Mouse (Mus musculus): ENCODE data around the gene Cd28. TPM values are rescaled to one million over a fixed set of nuclear protein-coding genes. Genes with fewer than 3 reads are reported as not detected.
A peak's percentile ranks its signal among the peaks of the same experiment; 100 is the strongest.

The Cd28 gene
- polyA plus RNA-seq (2017; shearing (Covaris generic)), result 100 to 1,000 TPM; 276 to 286 TPM

DNA sequence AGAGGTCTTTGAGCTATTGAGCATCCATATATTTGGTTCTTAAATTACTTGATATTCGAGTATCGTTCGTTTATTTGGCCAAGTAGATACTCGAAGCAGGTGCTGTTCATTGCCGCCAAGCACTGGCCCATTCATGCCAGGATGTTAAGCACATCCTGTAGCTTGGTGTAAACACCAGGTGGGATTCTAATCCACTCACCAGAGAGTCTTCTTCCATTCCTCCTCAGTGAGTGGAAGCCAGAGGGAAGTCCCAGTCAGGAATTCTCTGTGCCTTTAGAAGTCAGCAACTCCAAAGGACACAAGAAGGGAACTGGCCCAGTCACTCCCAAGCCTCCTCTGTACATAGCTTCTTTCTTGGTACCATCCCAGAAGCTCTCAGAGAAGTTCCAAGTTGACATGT is at the start of gene Cd28:
Gene Cd28, plus strand, starts transcription at position 234 of the 400 bp plus-strand sequence.
- no peak for ATAC-seq

DNA sequence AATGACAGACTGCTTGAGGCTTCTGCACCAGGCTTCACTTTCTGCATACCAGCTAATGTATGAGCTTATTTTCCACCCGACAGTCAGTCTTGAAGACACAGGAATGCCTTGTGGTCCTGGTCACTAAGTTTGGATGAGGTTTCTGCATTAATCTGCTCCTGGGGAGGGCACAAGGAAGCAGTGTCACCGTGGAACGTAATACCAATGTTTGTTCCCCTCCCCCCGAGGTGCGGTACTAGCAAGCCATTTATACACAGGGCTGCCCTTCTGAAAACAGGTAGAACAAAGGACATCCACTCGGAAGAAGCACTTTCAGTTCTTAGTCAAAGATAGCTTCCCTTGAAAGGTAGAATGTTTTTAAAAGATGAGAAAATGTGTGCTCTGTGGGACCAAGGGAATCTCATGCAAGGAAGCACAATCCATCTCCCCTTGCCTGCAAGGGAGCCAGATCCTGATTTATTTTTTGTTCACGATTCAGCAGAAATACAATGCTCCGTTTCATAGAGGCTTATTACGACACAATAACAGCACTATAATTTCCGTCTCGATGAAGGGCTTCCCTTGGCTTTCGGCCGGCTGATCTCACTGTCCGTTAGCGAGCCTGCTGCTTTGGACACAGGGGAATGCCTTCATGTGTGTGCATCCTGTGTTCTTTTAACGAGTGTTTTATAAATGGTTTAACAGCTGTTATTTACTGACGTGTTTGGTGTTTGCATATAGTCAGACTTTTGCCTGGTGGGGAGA is 48.6 kb upstream of the Cd28 start:
- ATAC-seq, result no peak

DNA sequence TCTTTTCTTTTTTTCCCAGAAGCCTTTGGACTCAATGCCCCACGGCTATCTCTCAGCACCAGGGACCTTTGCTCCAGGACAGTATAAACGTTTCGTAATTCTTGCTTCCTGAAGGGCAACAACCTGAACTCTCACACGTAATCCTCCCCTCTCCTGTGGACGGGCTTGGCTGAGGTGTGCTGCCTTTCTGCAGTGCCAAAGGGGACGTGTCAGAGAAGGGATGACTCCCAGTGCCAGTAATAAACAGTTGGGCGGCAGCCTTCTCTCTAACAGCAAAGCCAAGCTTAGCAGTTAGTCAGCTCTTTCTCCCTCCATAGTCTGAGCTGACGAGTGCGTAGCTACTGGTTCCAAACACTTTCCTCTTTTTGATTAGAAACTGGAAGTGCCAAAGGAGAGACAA is 47.6 kb upstream of the Cd28 start:
- ATAC-seq, result no peak

DNA sequence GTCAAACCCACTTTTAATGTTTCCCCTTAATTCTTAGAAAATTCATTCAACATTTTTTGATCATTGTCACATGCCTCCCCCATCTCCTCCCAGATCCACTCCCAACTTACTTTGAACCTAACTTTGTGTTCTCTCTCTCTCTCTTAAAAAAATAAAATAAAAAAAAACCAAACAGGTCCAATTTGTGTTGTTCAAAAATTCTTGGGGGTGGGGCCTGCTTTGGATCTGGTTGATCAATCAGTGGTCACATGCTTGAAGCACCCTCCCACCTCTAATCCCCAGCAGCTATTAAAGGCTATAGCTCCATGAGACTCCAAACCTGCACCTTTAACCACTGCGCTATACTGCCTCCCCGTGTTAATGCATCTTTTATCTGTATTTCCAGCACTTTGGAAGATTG is 46.9 kb upstream of the Cd28 start:
- no peak for ATAC-seq

DNA sequence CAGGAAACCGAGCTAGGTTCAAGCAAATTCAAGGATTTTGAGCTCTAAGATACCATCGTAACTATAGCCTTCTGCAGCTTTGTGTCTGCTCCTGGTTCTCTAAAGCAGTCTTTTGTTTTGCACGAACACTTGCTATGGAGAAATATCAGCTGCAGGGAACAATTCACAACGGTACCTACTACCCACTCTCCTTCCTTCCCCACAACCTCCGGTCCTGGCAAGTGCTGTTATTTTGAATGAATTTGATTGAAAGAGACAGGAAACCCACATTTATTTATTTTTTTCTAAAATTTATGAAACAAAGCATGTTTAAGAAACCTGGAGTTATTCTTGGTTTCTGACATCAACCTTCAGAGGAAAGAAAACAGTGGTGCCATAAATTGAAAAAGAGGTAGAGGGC is 46.4 kb upstream of the Cd28 start:
- no peak for ATAC-seq

DNA sequence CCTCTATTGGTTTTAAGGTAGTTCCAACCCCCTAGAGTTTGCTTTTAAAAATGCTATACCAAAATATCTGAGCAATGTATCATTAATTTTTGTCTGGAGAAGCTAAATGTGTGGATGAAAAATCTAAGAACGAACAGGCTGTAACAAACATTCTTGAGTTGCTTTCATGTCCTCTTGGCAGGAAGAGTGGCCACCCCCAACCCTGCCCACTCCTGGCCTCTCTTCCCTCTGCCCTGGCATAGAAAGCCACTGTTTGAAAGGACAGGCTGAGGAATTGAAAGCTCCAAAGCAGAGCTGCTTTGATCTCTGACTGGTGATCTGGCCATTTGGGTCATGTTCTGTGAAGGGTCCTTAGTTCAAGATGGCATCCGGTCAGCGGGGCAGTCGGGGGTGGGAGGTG is 32.8 kb upstream of the Cd28 start:
- no peak for ATAC-seq

DNA sequence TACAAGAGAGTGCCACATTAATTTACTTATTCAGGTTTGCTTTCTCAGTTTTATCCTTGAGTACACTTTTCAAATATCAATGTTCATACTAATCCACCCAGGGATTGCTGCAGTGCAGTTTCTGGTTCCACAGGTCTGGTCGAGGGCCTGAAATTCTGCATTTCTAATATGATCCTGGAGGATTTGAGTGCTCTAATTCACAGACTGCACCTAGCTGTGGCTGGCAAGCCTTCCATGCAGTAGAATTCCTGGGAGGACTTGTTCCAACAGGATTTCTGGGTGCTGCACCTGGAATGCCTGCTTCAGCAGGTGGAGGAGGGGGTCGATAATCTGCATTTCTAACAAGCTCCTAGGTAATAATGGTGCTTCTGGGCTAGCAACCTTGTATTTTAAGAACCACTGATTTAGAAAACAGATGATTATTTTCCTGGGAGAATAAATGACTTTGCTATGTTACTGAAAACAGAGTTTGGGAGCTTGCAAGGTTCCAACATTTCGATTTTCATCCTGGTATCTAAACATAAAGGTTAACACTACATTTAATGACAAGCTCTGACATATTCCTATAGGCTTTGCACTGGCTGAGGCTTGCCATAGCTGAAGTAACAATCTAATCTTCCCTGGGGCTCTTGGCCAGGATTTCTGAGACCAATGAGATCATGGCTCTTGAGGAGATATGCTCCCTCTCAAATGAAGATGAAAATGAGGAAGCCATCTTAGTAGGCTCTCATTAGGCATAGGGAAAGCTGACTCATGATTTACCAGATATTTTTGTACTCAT is 20.3 kb upstream of the Cd28 start:
- no peak for ATAC-seq

DNA sequence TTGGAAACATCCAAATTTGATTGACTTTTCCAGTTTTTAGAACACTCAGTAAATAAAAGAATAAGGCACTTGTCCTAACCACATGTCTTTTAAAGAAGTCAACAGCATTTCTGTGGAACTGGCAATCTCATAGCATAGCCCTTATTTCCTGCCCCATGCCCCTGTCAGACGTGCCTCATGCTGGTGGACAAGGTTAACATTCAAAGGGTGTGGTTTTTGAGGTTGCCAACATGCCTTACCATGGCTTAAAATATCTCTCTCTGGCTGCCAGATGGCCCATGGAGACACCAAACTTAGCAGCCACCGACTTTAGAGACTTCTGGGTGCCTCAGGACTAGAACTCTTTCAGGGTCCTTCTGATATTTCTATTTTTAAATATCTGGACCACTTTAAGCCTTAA is 14.0 kb upstream of the Cd28 start:
- ATAC-seq, result peak; percentile 37

DNA sequence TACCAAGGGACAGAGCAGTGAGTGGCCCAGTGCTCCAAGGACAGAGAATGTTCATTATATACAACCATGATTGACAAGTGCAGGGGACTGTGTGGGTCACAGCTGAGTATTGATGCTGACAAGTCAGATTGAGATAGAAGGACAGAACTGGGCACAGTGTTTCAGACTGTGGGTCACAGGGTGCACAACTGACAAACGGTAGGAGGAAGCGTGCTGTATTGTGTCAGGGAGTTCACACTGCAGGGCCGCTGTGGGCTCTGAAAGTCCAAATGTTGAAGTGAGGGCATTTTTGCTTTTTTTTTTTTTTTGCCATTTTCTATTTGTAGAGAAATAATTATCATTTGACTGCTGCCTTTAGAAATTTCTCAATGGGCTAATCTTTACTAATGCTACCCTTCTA is 3.4 kb upstream of the Cd28 start:
- ATAC-seq, result no peak

DNA sequence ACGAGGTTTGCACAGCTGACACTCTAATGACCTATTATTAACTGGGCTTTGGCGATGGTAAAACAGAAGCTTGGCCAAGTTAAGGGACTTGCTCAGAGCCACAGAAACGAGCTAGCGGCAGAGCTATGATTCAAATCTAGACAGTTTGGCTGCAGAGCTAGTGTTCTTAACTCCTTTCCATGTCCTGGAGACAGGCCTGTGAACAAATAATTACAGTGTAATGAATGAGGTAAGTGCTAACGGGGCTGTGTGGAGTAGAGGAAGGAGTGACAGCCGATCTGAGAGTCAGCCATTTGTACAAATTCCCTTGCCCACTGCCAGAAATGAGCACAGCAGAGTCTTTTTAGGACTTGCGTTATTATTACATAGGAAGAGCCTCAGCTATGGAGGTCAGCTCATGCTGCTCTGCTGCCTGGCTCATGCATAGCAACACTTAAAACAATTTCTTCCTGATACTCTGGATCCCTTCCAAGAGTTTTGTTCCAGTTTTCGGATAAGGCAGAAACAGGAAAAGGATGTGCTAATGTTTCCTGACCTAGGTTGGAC is 876 bp upstream of the Cd28 start:
- ATAC-seq, result no peak

DNA sequence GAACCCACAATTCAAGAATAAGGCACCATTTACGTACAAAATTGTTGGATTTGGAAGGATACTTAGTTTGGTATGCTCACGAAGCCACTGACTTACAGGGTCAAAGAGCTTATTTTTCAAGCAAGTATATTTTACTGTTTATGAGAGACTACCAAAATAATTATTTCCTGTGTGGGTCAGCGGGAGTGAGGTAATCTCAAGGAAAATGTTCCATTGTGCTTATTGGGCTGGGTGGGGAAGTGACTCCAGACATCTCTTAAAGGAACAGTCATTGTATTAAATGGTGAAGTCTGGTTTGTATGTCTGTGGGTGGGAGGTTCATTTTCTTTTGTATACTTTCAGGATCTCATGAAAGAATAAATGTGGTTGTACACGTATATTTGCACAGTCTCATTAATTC is 2.0 kb downstream of the Cd28 start:
- no peak for ATAC-seq

DNA sequence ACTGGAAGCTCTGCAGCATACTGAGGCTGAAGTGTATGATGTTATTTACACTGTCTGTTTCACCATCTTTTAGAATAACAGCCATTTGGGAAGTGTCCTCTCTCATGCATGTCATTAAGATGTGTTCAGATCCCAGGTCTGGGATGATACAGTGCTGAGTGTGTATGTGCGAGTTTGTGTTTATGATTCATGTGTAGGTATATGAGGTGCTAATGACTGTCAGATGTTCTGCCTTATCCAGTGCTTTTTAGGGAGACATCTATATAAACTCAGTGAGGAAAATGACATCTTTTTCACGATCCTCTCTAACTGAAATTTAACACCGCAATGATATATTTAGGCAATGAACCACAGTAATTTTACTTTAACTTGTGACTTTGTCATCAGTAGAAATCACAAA is 7.0 kb downstream of the Cd28 start:
- ATAC-seq, result no peak

DNA sequence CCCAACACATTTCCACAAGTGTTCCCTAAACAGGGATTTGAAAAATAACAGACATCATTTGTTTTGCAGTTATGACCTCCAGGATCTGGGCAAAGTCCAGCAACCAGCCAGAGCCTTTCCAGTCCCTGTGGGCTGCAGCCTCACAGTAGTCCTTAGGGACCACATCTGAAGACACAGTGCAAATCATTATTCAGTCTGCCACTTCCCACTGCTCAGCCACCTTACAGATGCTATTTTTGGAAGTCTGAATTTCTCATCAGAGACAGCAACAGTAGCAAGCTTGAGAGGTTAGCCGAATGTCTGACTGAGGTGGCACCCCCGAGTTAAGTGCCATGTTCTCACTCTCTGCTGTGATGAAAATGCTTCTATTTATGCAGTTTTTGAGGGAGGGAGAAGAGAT is 15.3 kb downstream of the Cd28 start:
- no peak for ATAC-seq

DNA sequence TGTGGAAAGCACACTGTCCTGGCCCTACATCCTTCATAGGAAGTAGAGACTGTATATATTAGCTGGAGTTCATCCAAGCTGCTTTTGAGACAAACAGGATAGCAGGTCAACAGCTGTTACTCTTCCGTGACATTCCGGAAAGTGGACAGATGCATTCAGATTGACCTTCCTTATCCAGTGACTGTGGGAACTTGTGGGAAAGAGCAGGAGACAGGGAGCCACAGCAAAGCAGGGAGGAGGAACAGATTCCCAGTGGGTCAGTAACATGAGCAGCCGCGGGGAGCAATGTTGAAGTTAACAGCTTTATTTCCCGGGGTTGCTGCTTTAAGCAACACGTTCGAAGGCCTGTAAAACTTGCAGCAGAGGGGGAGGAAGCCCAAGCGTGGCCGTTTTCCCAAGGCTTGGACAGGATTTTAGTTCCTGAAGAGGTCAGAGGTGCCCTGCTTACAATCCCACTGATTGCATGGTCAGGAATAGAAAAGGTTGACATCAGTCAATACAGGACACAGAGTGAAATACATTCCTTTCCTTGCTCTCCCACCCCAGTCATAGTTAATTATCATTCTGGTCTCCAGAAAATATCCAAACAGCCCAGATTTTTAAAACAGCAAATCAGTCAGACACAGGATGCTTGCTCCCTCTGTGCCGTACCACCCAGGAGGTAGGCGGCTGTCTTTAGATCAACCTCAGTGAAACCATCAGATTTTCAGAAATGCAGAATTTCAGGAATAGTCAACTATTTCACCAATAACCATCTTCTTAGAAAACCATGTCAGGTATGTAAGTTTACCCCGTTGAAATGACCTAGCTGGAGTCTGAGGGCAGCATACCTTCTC is 18.7 kb downstream of the Cd28 start:
- ATAC-seq, result no peak

DNA sequence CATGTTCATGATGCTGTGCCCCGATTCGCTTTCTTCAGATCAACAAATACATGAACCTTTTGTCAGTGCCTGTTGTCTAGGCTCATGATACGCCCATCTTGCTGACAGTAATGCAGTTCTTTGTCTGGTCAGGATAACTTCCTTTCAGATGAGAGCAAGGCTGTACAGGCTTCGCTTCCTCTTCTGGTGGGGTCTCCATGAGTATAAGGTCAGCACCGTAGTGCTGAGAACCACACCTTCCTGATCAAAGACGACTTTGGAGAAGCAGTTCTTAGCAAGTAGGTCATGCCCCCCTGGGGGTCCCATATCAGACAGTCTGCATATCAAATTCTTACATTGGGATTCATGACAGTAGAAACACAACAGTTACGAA is 19.3 kb downstream of the Cd28 start:
- ATAC-seq, result no peak

DNA sequence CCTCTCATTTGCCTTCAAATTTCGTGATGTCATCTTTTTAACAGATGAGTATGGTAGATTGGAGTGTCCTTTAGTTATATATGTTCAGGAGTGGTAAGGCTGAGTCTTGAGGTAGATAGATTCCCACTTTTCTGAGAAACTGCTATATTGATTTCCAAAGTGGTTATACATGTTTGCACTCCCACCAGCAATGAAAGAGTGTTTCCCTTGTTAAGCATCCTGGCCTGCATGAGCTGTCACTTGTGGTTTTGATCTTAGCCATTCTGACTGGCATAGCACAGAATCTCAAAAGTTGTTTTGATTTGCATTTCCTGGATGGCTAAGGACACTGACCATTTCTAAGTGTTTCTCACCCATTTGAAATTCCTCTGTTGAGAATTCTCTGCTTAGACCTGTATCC is 27.7 kb downstream of the Cd28 start:
- no peak for ATAC-seq

DNA sequence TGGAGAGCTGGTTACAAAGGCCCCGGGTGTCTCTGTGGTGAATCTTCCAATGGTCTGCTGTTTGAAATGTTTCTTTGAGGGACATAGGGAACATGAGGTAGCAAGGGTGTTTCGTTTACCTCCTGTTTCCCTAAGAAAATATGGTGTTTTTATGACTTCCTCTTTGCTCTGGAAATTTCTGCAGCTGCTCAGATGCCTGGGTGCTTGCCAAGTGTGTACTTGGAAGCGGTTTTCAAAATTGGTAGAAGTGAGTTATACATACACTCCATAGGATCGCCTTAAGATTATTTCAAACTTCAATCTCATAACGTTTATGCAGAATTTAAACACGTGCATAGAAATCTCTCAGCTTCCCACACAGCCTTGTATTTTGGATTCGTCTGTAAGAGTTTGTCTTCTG is 29.1 kb downstream of the Cd28 start:
- ATAC-seq, result no peak

DNA sequence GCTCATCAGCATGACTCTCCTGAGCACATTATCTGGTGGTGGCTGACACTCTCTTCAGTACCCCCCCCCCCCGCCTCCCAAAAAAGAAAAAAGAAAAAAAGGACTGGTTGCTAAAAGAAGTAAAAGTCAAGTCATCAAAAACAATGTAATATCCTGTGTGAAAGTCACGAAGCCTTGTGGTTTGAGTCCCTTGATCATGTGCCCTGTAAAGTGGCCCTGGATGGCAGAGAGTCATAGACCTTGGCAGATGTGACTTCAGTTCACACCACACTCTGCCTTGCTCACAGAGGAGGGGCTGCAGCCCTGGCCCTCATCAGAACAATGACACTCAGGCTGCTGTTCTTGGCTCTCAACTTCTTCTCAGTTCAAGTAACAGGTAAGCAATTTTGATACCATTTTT is 29.6 kb downstream of the Cd28 start:
- peak; percentile 87 for ATAC-seq

DNA sequence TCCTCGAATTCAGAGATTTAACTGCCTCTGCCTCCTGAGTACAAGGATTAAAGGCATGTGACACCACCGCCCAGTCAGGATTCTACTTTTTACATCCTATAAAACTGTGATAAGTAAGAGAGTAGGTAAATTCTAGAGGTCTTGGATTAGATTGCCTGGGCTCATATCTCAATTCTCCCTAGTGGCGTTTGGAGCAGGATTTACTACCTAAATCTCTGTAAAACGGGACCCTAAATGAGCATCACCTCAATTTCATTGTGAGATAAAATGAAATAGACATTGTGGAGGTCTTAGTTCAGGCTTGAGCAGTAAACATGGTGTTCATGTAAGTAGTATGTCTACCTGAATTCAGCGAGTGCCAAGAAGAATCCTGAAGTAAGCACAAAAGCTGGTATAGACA is 30.3 kb downstream of the Cd28 start:
- no peak for ATAC-seq

DNA sequence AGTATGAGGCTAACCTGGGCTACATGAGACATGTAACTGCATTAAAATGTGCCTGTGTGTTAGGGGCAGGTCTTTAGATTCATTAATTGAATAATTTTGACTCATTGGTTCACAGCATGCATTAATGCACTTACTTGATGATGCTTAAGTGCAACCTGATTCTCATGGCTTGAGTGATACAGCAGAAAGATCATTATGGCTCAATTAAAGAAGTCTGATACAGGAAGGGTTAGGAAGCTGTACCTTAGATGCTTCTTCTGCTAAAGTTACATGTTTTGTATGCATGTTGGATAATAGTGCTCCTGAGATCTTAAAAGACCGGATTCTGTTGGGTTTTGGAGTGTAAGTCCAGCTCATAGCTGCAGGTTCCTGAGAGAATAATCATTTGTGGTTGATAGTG is 31.7 kb downstream of the Cd28 start:
- no peak for ATAC-seq

DNA sequence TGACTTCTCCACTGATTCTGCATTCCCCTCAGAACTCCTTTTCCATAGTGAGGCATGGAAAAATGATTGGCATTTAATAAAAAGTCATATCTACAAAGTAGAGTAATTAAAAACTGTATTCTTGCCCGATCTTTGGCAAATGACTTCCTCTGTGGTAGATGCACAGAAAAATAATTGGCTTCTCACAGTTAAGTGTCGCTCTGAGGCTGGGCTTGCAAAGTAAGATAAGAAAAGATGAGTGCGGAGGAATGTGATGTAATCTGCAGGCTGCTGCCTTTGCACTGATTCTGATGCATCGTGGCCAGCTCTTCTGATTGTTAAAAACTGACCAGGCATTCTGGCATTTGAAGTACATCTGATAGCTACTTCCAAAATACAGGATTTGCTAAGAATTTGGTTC is 32.3 kb downstream of the Cd28 start:
- peak; percentile 8 for ATAC-seq

DNA sequence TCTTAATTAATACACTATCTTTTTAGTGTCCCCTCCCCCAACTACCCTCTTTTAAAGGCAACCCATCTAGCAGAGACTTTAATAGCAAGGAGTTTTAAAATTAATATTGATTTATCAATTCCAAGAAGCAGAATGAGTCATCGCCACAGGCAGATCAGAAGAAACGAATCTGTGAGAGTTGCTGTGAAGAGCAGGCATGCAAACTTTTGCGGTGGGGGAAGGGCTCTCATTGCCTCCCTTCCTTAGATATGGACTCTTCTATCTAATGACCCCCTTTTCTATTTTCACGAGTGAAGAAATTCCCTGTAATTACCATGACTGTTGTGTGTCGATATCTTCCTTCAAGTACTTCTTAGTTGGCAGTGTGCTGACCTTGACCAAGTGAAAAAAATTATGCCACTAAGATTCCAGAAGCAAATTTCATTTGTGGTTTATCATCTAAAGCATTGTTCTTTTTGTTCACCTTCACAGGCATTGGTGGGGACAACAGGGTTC is 32.8 kb downstream of the Cd28 start:
- ATAC-seq, result no peak

DNA sequence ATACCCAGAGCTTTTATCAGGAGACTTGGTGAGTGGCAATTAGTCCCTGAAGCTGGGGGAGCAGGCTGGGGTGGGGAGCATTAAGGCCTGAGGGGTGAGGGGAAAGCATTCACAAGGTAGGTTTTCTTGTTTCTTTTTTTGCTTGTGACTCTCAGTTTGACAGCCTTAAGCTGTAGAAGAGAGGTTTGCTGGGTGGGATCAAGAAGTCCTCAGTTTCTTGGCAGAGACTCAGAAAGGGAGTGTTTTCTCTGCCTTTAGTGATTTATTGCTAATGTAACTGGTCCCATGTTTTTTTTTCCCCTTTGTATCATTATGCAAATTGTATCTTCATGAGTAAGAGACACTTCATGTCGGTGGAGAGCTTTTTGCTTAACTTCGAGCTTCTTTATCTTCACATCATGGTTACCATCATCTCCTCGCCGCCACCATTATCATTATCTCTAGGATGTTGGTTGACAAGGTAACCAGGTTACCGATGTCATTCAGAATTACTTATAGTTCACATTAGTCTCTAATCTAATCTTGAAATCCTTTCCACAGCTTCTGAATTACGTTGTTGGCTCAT is 33.7 kb downstream of the Cd28 start:
- ATAC-seq, result peak; percentile 7
